8 mouse cellular contexts compared by ENCODE assay signal in genomic region chr11:96317608-96318367, GRCm38 (mm10). TPM values are rescaled to one million over a fixed set of nuclear protein-coding genes. Genes with fewer than 3 reads are reported as not detected.
DNase-seq lines count a peak whose midpoint lies in the region; ATAC-seq and TF ChIP-seq lines count a peak whose summit lies in the region.

Gene Hoxb4 (plus strand): TSS chr11:96318267.

- DNase-seq in kidney, postnatal 10 days, result no peak
- no peak for DNase-seq in midbrain, postnatal 0 days (ENCODE audit: low spot score)
- DNase-seq in c-Kit-positive CD71-positive TER-119-positive erythroid progenitor cells, embryonic 14.5 days (ENCODE audit: low spot score), result no peak
- DNase-seq in right cerebral cortex, adult 2 months (ENCODE audit: low spot score in 2 of 2), result no peak
- DNase-seq in right cerebral cortex, postnatal 4 days, result no peak

- TF ChIP-seq CTCF in bone marrow macrophage, adult 2 months (IDR thresholded peaks at IDR 0.05; ENCODE audit: low read depth, low read length), result no peak
- TF ChIP-seq CTCF in midbrain, postnatal 0 days (IDR thresholded peaks at IDR 0.05), result no peak

- H3K9me3 ChIP-seq in kidney, embryonic 14.5 days (ENCODE audit: control insufficient read depth, low read length), result no peaks in the 10 kb centered on the region
- H3K9me3 ChIP-seq in midbrain, postnatal 0 days (ENCODE audit: low read length), result no peaks in the 10 kb centered on the region

- 4% methylated on average over 28 of the region's 28 CpGs for WGBS in kidney, embryonic 14.5 days
- WGBS in midbrain, postnatal 0 days, result 2% methylated on average over 28 of the region's 28 CpGs

- no peak for TF ChIP-seq POLR2A in bone marrow macrophage, adult 2 months (IDR thresholded peaks at IDR 0.05; ENCODE audit: borderline replicate concordance, low read depth, low read length)

- no peaks in the 10 kb centered on the region for H3K27me3 ChIP-seq in kidney, embryonic 14.5 days (ENCODE audit: control insufficient read depth, insufficient read depth, low read length)
- H3K27me3 ChIP-seq in midbrain, postnatal 0 days (ENCODE audit: insufficient read depth, low read length), result peaks cover 92% of the 10 kb centered on the region

- peaks cover 15% of the 10 kb centered on the region for H3K36me3 ChIP-seq in kidney, embryonic 14.5 days (ENCODE audit: control insufficient read depth, insufficient read depth, low read length)
- no peaks in the 10 kb centered on the region for H3K36me3 ChIP-seq in midbrain, postnatal 0 days (ENCODE audit: insufficient read depth, low read length)

- H3K27ac ChIP-seq in kidney, embryonic 14.5 days (ENCODE audit: low read depth, low read length), result peak within 1 kb of the TSS; percentile 100
- peak within 1 kb of the TSS; percentile 62 for H3K27ac ChIP-seq in bone marrow macrophage, adult 2 months (ENCODE audit: insufficient read depth, low read depth, low read length)
- H3K27ac ChIP-seq in midbrain, postnatal 0 days (ENCODE audit: low read depth, low read length), result no peak within 1 kb of the TSS

- peak; percentile 3; the same call in 1 of the 2 replicates for ATAC-seq in kidney, embryonic 14.5 days (ENCODE audit: low FRiP score, low TSS enrichment)
- ATAC-seq in inflammation-experienced regulatory T-cells, adult 6 months, result peak; percentile 7
- ATAC-seq in midbrain, postnatal 0 days (ENCODE audit: low FRiP score), result no peak

- peaks cover 55% of the 10 kb centered on the region for H3K4me1 ChIP-seq in kidney, embryonic 14.5 days (ENCODE audit: control insufficient read depth, insufficient read depth, low read length)
- peaks cover 3% of the 10 kb centered on the region for H3K4me1 ChIP-seq in bone marrow macrophage, adult 2 months (ENCODE audit: control insufficient read depth, insufficient read depth, low read length)
- no peaks in the 10 kb centered on the region for H3K4me1 ChIP-seq in midbrain, postnatal 0 days (ENCODE audit: insufficient read depth, low read length)

- H3K4me2 ChIP-seq in kidney, embryonic 14.5 days (replicated peaks; ENCODE audit: low read depth, low read length), result peak within 1 kb of the TSS; percentile 95
- peak within 1 kb of the TSS; percentile 24 for H3K4me2 ChIP-seq in midbrain, postnatal 0 days (ENCODE audit: low read depth, low read length, poor library complexity, severe bottlenecking)

- peak within 1 kb of the TSS; percentile 99 for H3K9ac ChIP-seq in kidney, embryonic 14.5 days (ENCODE audit: low read depth, low read length)
- no peak within 1 kb of the TSS for H3K9ac ChIP-seq in midbrain, postnatal 0 days (replicated peaks; ENCODE audit: low read length, poor library complexity, severe bottlenecking)

- peak within 1 kb of the TSS; percentile 53 for H3K4me3 ChIP-seq in kidney, embryonic 14.5 days (ENCODE audit: low read length)
- H3K4me3 ChIP-seq in bone marrow macrophage, adult 2 months (ENCODE audit: insufficient read depth, low read length), result peak within 1 kb of the TSS; percentile 78
- no peak within 1 kb of the TSS for H3K4me3 ChIP-seq in midbrain, postnatal 0 days (ENCODE audit: low read depth, low read length)

RNA-seq across cellular contexts. Expression of gene Hoxb4, which starts in this region (rescaled TPM):
- polyA plus RNA-seq in kidney, embryonic 14.5 days (2014; fragmentation: Nextera tagmentation; extraction: Ambion mirVana), result 4.2 and 8.6 TPM in 2 replicates
- polyA plus RNA-seq in bone marrow macrophage, adult 2 months (2012; ENCODE audit: insufficient read depth, insufficient read length, missing spikeins), result 7.9 and 10.2 TPM in 2 replicates
- polyA plus RNA-seq in inflammation-experienced regulatory T-cells, adult 6 months (2017; shearing (Covaris generic)), result 1 to 10 TPM in 2 of 3 experiments, under 1 TPM in 1; 0.92 to 1.5 (median 1.2) TPM
- 0.09 and 0.66 TPM in 2 replicates for total RNA-seq in midbrain, postnatal 0 days (2014; rRNA removed)
- not detected in 2 replicates for polyA plus RNA-seq in midbrain, postnatal 0 days (2015; fragmentation: Nextera tagmentation; extraction: Ambion mirVana)
